Mouse (Mus musculus) heart, postnatal 10 days (tissue): ENCODE measurements around the gene Pfkfb3. TPM values are rescaled to one million over a fixed set of nuclear protein-coding genes. Genes with fewer than 3 reads are reported as not detected.
"Not testable (repeated sequence)": the region's sequence is repeated elsewhere in the genome, so short reads cannot be mapped to it uniquely, and the experiment has no call there.

Experiments used
- DNase-seq, 2 experiments: peaks; one replicate each; pipeline ENCODE4 v3.0.0; 2021
- intact Hi-C: fragments of 180-260 bp; cut with DNase I; formaldehyde crosslinking; loops from one replicate; pipeline ENCODE4 v1.15.1; 2025
- total RNA-seq, 2 experiments: library from RNA; stranded (reverse); gene quantifications; 2 replicates each; pipeline ENCODE4 v1.2.3; 2021

The Pfkfb3 gene
- total RNA-seq, 2 experiments from 2014 or later = 9.9 to 17.4 TPM

DNA sequence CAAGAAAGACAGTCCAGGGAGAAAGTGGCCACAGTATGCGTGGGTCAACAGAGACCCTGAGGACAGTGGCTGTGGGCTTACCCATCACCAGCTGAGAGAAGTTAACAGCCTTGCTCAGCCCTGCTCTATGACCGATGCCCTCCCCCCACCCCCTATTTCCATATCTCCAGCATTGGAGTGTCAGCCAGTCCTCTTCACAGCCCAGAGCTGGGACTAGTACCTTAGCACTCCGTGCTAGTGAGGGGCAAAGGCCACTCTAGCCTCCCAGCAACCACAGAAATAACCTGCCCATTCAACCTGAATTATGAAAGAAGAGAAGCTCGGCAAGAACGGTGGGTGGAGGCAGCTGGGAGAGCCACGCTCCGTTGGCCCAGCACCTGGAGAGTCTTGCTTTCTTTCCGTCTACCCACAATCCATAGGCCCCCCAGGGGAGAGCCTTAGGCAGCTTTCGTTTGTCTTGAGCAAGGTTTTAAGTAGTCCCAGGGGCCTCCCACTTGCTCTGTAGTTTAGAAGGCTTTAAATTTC is 1.5 kb downstream of the Pfkfb3 start:
- intact Hi-C loops = no loop called here
- DNase-seq = no peak

DNA sequence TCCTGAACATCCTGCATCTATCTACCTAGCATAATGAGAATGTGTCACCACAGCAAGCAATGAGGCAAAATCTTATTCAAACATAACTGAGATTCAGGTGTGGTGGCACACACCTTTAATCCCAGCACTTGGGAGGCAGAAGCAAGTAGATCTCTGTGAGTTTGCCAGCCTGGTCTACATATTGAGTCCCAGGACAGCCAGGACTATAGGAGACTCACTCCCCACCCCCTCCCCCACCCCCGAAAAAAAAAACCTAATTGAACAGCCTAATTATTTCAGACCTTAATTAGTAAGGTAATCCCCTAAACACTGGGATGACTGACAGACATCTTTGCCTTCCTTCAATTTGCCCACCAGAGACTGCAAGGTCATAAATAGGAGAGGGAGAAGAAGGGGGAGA is 2.2 kb downstream of the Pfkfb3 start:
- intact Hi-C loops = no loop called here
- DNase-seq = no peak

- no peak for DNase-seq
- intact Hi-C loops = no loop called here
Measured at GRCm38 (mm10) chr2:11548508-11548907, 5.4 kb downstream of the Pfkfb3 start.

DNA sequence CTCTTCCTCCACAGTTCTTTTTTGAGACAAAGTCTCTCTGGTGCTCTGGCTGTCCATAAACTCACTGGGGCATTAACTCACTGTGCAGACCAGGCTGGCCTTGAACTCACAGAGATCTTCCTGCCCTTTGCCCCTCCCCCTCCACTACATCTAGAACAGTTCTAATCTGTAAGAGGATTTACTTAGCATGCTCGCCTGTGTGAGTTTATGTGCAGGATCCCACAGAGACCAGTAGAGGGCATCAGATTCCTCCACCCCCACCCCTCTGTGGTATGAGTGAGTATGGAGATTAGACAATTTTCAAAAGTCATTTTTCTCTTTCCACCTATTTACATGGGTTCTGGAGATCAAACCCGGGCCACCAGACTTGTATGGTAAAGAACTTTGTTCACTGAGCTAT is 6.3 kb downstream of the Pfkfb3 start:
- intact Hi-C loops = no loop called here
- DNase-seq = no peak

- intact Hi-C loops = no loop called here
Measured at GRCm38 (mm10) chr2:11546091-11546490, 7.8 kb downstream of the Pfkfb3 start.

GRCm38 (mm10) chr2:11545380-11545779 is 8.5 kb downstream of the Pfkfb3 start:
- no peak for DNase-seq

More at GRCm38 (mm10) chr2:11546091-11546490, 7.8 kb downstream of the Pfkfb3 start:
- no peak for DNase-seq

DNA sequence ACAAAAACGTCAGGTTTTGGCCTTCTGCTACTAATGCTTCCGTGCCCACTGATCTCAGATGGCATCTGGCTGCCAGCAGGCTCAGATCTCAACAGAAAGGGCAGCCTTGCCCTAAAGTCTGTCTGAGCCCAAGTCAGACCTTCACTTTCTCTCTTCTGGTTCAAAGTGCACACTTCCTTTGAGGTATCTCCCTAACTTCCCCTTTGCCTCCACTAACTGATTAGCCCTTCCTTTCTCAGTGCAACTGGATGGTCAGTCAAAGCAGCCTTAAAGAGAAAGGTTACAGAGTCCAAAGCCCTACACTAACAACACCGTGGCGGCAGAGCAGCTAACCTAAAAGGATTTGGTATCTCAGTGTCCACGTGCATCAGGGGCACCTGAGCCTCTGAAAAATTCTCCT is 9.5 kb downstream of the Pfkfb3 start:
- DNase-seq = no peak
- intact Hi-C loops = no loop called here

More at GRCm38 (mm10) chr2:11545380-11545779, 8.5 kb downstream of the Pfkfb3 start:
- intact Hi-C loops = no loop called here

DNA sequence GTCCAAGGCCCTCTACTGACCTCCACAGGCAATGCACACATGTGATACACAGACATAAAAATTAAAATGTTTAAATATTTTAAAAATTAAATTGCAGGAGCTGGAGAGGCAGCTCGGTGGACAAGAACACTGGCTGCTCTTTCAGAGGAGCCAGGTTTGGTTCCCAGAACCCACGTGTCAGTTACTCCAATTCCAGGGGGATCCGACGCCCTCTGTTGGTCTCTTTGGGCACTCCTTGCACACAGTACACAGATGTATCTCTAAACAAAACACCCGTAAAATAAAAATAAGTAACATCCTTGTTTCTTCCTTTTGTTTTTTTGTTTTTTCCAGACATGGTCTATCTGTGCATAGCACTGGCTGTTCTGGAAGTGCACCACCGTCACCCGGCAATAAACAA is 10.7 kb downstream of the Pfkfb3 start:
- no peak for DNase-seq
- intact Hi-C loops = no loop called here

DNA sequence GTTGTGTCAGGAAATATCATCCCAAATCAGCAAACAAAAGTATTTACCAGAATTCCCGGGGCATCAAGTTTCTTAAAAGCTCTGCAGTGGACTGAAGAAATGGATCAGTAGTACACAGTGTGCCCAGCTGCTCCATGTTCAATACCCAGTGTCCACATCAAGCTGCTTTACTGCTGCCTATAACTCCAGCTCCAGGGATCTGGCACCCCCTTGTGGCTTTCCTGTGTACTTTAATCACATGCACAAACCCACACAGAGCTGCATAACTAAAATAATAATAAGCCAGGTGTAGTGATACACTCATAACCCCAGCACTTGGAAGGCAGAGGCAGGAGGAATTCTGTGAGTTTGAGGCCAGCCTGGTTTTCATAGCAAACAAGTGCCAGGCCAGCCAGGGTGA is 11.2 kb downstream of the Pfkfb3 start:
- peak; percentile 85 to 92 for DNase-seq
- intact Hi-C loops = loop anchor here (1.0 kb wide), 2 partner anchors 40 to 210 kb away; no protein-coding TSS in a partner anchor

DNA sequence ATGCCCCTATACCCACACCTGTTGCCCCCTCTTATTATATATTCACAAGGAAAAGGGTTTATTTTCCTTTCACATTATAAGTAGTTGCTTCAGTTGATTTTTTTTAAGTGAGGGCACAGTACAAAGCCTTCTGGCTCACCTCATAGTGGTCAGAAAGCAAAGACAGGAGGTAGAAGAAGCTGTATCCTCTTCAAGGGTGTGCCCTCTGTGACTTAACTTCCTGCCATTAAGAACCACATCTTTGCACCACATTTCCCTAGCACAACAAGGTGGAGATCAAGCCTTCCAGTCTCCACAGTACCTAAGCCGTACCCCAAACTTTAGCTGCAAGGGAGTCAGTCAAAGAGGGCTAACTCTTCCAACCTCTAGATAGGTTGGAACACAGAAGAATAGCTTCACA is 11.8 kb downstream of the Pfkfb3 start:
- DNase-seq = no peak
- intact Hi-C loops = loop anchor here (1.0 kb wide), 2 partner anchors 40 to 210 kb away; no protein-coding TSS in a partner anchor

DNA sequence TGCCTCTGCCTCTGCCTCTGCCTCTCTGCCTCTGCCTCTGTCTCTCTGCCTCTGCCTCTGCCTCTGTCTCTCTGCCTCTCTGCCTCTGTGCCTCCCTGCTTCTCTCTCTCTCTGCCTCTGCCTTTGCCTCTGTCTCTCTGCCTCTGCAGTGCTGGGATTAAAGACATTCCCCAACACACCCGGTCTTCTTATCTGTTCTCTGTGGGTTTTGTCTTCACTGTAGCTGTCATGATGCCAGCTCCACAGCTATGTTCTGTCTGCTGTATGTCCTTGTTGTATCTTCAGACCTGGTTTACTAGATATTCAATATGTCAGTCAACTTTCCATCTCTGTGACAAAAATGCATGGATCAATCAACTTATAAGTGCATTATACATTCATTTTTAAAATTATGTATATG is 12.3 kb downstream of the Pfkfb3 start:
- DNase-seq, intact Hi-C loops: not testable (repeated sequence)

GRCm38 (mm10) chr2:11535966-11536365 is 17.9 kb downstream of the Pfkfb3 start:
- intact Hi-C loops = loop anchor here (2.0 kb wide), 1 partner anchor 33 kb away; no protein-coding TSS in a partner anchor
- no peak for DNase-seq

DNA sequence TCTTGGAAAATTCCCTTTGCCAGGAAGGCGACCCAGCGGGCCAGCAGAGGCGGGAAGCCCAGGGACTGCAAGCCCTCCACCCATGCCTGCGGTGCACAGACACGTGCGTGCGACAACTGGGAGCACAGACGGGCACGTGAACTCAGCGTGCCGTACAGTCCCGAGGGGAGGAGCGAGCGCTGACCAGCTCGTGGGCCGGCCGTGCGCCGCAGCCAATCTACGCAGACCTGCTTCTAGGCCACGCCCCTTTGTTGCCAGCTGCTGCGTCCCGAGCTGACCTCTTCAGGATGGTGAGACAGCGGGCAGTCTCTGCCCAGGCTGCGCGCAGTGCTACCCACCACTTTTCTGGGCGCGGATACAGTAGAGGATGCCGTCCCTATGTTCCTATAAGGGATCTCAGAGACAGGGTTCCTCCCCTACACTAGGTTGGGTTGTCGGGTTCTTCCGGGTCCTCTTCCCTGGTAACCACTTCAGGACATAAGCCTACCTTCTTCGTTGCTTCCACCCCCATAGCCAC is 18.4 kb downstream of the Pfkfb3 start:
- intact Hi-C loops = loop anchor here (2.0 kb wide), 1 partner anchor 33 kb away; no protein-coding TSS in a partner anchor

GRCm38 (mm10) chr2:11534826-11535225 is 19.1 kb downstream of the Pfkfb3 start:
- intact Hi-C loops = loop anchor here (2.0 kb wide), 1 partner anchor 32 kb away; no protein-coding TSS in a partner anchor
- peak; percentile 42 to 53 for DNase-seq

More for the DNA sequence above, 18.4 kb downstream of the Pfkfb3 start:
- DNase-seq = peak; percentile 96 to 97

DNA sequence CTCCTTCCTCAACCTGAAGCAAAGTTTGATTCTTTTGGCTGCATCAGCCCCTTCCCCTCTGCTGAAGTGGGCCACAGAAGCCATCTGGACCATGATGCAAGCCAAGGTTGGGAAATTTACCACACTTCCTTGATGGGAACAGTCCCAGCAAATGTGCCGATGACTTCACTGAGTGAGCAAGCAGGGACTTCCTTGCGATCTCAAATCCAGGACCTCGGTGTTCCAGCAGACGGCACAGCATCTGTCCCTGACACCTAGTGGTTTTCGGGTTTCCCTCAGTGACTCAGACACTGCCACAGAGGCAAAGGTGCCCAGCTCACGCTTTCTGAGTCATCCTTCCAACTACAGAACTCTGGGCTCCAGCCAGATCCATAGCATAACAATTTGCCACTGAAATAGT is 23.8 kb downstream of the Pfkfb3 start:
- intact Hi-C loops = no loop called here
- peak; percentile 31 to 37 for DNase-seq

DNA sequence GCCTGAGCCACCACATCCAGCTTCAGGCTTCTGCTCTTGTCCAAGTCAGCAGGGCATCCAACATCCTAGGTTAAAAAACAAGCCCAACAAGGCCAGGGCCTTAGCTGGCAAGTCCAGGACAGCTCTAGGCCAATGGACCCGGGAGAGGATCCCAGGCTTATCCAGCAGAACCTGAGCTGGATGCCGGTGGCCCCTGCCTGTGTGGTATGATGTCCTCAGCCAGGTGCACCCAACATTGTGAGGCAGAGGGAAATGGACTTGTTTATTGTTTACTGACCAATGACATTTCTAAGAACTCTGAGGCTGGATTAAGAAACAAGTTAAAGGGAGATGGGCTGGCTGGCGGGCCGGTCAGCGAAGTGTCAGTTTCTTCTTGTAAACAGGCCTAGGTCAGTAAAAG is 27.8 kb downstream of the Pfkfb3 start:
- intact Hi-C loops = no loop called here
- DNase-seq = no peak

DNA sequence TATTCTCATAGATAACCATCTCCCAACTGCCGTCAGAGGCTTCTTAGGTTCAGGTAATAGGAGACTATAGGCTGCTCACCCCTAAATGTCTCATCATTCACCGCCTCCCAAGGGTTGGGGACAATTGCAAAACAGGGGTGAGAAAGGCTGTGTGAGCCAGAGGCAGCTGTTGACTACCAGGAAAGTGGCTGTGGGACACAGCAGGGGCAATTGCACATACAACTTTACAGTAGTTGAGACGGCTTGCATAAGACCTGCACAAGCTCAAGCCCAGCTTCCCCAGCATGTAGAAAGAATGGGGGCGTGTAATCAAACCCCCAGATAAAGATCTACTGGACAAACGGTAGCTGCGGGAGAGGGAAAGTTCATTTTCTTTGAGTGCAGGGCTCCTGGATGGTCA is 29.1 kb downstream of the Pfkfb3 start:
- DNase-seq = no peak
- intact Hi-C loops = no loop called here

DNA sequence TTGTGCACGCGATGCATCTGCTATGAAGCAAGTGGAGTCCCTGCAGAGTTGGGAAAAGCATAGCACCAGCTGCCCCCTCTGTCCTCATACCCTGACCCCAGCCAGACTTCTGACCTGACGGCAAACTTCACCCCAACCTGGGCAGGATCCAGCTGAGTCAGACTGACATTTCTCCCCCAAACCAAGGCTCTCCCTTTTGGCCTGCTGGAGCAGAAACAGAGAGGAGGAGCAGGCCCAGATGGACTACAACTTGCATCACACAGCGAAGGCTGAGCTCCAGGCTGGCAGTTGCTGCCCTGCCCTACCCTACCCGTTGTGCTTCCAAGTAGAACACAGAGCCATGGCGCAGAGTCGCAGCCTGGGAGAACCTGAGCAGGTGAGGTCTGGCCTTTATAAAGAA is 32.1 kb downstream of the Pfkfb3 start:
- no peak for DNase-seq
- intact Hi-C loops = no loop called here

GRCm38 (mm10) chr2:11520786-11521185 is 33.1 kb downstream of the Pfkfb3 start:
- intact Hi-C loops = no loop called here
- DNase-seq = no peak

GRCm38 (mm10) chr2:11515828-11516227 is 38.0 kb downstream of the Pfkfb3 start:
- DNase-seq = no peak
- intact Hi-C loops = no loop called here

DNA sequence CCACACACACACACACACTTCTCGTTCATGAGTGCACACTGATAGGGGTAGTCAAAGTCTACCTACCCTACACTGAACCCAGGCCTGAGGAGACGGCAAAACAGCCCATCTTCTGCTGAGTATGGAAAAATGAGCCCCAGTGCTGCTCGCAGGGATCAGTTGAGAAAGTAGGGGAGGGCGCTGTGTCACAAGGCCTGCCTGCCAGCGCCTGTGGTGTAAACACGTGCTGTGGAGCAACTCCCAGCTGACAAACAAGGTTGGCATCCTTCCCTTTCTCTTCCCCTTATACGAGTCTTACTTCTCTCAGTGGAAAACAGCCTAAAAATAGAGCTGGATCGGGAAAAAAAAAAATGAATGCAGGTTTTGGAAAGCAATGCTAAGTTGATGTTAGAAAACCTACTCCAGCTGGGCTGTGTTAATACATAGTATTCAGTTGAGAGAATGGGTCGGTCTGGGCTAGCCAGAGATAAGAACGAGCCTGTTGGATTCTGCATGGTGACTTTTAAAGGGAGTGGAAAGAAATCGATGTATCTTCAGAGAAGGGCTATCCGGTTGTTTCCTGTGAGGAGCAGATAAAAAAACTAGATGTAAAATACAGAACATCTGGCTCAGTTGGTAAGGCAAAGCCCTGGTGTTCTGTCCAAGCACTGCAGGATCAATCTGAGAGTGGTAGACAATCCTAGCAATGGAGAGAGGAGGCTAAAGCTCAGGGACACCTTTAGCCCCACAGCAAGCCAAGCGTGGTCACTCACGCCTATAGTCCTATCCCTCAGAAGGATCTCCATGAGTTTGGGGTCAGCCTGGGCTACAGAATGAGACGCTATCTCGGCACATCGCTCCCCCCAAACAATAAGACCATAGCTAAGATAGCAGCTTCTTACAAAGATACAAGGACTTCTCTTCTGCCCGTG is 40.6 kb downstream of the Pfkfb3 start:
- intact Hi-C loops = no loop called here
- DNase-seq = peak; percentile 75 to 77

DNA sequence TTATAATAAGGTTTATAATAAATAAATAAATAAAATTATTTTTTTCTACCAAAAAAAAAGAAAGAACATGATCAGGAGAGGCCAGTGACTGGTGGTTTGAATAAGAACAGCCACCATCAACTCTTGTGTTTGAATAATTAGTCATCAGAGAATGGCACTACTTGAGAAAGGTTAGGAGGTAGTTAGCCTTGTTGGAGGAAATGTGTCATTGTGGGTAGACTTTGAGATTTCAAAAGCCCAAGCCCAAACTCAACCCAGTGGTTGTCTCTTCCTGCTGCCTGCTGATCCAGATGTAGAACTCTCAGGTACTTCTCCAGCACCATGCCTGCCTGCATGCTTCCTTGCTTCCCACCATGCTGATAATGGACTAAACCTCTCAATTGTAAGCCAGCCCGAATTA is 41.8 kb downstream of the Pfkfb3 start:
- intact Hi-C loops = no loop called here
- DNase-seq = no peak
